Mouse (Mus musculus): ENCODE measurements around the gene Crtac1. TPM values are rescaled to one million over a fixed set of nuclear protein-coding genes. Genes with fewer than 3 reads are reported as not detected.

Gene Crtac1
- total RNA-seq, 2 experiments from 2014 or later = not detected

GRCm38 (mm10) chr19:42255438-42255783, 176.2 kb downstream of the Crtac1 start:
- ATAC-seq (replicated peaks; ENCODE audit: poor library complexity, severe bottlenecking) = no peak

- no peak for ATAC-seq (replicated peaks; ENCODE audit: poor library complexity, severe bottlenecking)
Observed at GRCm38 (mm10) chr19:42249976-42250914, 181.3 kb downstream of the Crtac1 start.

GRCm38 (mm10) chr19:42247519-42247918, 184.1 kb downstream of the Crtac1 start, which contains the start of gene Golga7b:
Gene Golga7b (plus strand): TSS chr19:42247574.
- no peak for ATAC-seq (replicated peaks; ENCODE audit: poor library complexity, severe bottlenecking)

GRCm38 (mm10) chr19:42246626-42247025, 185.0 kb downstream of the Crtac1 start:
- ATAC-seq (replicated peaks; ENCODE audit: poor library complexity, severe bottlenecking) = no peak

- no peak for ATAC-seq (replicated peaks; ENCODE audit: poor library complexity, severe bottlenecking)
Observed at GRCm38 (mm10) chr19:42243401-42243800, 188.2 kb downstream of the Crtac1 start.

- no peak for ATAC-seq (replicated peaks; ENCODE audit: poor library complexity, severe bottlenecking)
Observed at GRCm38 (mm10) chr19:42240881-42241280, 190.7 kb downstream of the Crtac1 start.

GRCm38 (mm10) chr19:42238341-42238715, 193.3 kb downstream of the Crtac1 start:
- no peak for ATAC-seq (replicated peaks; ENCODE audit: poor library complexity, severe bottlenecking)

GRCm38 (mm10) chr19:42237602-42238340, 193.8 kb downstream of the Crtac1 start:
- no peak for ATAC-seq (replicated peaks; ENCODE audit: poor library complexity, severe bottlenecking)

Other genes with a start within 250 kb of the Crtac1 start
- not detected in 2 replicates for gene Sfrp5, start 229.5 kb downstream of the Crtac1 start, total RNA-seq (2014; fragmentation: Nextera tagmentation)
- not detected in 2 replicates for gene Sfrp5, start 229.5 kb downstream of the Crtac1 start, total RNA-seq (2017)
- not detected in 2 replicates for gene Golga7b, start 184.2 kb downstream of the Crtac1 start, total RNA-seq (2014; fragmentation: Nextera tagmentation)
- gene Golga7b, start 184.2 kb downstream of the Crtac1 start, total RNA-seq (2017) = not detected in 2 replicates
- 10.3 and 28.0 TPM in 2 replicates for gene R3hcc1l, start 87.0 kb upstream of the Crtac1 start, total RNA-seq (2014; fragmentation: Nextera tagmentation)
- 26.1 and 34.8 TPM in 2 replicates for gene R3hcc1l, start 87.0 kb upstream of the Crtac1 start, total RNA-seq (2017)
- not detected in 2 replicates for gene Loxl4, start 181.0 kb upstream of the Crtac1 start, total RNA-seq (2014; fragmentation: Nextera tagmentation)
- gene Loxl4, start 181.0 kb upstream of the Crtac1 start, total RNA-seq (2017) = not detected in 2 replicates